Mouse (Mus musculus) hindlimb bud, embryonic 11.5 days (tissue): ENCODE measurements at regions not wholly inside any gene's neighbourhood (a gene's known extent, or its start where the extent isn't known, plus 50 kb on each side); places are given as distances from the start of the nearest gene placed in this dataset.
A peak's percentile ranks its signal among the peaks of the same experiment; 100 is the strongest.

Source experiments
- DNase-seq: peaks from one replicate; pipeline ENCODE4 v3.0.0-alpha.2; 2012; ENCODE audit warnings: low read depth, low spot score; ENCODE audit errors: extremely low spot score

DNA sequence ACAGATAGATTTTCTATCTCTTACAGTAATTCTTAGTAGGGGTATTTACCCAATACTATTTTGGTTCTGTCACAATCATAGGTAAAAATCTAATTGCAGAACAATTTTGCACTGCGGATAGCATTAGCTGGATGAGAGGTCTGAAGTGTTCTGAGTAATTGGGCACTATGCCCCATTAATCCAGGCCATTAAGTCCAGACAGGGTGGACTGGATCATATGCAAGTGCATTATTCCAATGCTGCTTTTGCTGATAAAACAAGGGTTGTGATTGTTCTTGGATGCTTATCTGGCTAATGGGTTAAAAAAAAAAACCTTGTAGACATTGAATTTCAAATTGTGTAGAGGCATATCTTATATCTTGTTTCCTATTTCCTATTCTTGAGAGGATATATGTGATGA lies 1732.6 kb upstream of the Gm6569 start:
- no peak for DNase-seq

DNA sequence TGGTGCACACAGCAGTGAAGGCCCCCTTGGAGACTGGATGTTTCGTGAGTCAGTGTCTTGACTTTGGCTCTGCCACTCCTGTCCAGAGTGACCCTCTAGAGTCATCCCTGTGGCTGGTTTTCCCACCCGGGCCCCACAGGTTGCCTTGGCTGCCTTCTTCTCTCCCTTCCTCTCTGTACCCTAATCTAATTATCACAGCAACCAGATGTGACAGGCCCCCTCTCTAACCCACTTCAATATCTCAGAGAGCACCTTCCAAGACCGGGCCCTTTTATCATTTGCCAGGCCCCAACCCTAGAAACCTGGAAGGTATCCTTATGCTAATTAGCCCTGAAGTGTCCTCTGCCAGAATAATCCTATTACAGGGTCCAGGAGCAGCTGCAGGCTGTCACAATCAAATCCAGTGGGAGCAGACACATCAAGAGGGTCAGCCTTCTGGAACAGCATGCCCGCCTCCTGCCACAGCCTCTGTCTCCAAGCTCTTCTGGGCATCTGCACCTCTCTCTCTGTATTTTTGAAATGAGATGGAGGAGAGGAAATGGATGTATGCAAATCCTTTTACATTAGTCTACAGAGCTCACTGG lies 1728.4 kb upstream of the Gm6569 start:
- DNase-seq: no peak

DNA sequence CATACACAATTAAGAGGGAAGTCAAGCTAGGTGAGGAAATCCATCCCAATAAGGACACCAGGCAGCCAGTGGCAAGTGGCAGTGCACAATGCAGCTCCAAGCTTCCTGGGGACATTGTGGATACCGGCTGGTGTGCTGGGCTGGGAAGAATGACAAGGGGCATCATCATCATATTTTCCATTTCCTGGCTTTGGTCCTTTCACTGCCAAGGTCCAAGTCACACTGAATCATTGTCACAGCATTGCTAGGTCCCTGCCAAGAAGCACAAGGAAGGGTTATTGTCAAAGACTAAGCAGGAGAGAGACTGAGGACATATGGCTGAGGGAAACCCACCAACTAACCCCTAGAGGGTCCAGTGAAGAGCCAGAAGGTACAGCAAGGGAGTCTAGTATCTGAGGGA lies 1723.8 kb upstream of the Gm6569 start:
- DNase-seq: no peak

DNA sequence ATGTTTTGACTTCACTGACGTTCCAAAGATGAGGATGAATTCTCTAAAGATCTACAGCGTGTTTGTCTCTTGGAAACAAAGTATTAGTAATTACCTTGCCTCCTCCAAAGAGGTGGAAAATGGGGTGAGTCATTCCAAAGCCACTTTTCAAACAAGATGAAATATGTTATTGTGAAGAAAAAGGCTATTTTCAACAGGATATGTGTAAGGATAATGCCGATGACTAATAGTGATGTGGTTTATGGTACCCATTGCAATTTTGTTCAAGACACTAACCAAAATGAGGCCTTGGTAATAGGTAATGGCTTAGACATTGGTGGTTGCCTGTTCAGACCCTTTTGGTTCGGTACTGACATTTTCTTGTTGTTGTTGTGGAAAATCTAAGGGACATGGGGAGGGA lies 1717.6 kb upstream of the Gm6569 start:
- DNase-seq: no peak

DNA sequence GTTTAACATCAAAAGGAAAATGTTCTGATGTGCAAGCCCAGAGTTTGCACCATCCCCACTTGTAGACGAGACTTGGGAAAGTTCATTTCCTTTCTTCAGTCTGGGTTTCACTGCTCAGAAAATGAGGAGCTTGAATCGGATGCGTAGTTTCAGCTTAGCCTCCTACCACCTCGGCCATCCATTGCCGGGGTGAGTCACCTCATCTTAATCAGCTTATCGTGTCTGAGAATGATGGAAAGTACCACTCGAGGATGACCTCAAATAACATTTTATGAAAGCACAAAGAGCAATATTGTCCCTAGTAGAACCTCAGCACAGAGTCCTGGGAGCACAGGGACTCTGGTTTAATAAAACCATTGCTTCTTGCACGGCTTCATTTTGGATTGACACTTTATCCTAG lies 1700.1 kb upstream of the Gm6569 start:
- no peak for DNase-seq

DNA sequence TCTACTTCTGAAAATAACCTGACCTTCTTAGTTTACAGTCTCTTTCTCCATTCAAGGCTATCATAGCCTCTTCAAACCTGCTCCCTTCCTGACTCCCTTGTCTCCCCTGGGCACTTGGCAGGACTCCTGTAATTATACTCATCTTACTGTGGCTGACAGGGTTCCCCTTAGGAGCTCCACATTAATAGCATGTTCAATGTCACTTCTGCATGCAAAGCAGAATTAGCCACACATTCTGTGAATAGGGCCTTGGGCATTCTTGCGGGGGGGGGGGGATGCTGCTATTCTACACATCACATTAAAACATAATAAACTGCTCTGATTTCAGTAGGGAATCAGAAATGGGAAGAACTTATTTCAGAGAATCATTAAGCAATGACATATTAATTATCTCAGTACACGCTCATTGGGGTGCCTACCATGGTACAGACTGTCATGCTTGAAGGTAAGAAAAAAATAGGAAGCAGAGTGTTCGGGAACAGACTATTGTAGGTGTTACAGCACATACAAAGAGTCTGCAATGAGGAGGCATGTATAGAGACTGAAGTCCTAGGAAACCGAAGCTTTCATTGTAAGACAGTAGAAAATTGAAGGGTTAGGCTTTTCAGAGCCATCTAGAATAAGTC lies 1698.3 kb upstream of the Gm6569 start:
- DNase-seq: no peak

DNA sequence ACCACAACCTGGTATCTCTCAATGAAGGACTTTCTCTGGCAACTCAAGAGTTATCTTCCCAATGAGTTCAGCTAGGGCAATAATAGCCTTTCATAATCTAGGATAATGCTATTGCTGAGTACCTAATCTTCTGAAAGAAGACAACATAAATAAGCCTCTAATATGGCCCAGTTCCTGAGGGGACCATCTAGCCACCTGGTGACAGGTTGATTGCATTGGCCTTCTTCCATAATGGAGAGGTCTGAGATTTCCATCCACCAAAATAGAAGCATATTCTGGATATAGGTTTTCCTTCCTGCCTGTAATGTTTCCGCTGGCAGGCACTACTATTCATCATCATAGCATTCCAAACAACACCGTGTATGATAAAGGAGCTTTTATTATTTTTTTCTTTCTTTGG lies 1694.2 kb upstream of the Gm6569 start:
- DNase-seq: no peak

DNA sequence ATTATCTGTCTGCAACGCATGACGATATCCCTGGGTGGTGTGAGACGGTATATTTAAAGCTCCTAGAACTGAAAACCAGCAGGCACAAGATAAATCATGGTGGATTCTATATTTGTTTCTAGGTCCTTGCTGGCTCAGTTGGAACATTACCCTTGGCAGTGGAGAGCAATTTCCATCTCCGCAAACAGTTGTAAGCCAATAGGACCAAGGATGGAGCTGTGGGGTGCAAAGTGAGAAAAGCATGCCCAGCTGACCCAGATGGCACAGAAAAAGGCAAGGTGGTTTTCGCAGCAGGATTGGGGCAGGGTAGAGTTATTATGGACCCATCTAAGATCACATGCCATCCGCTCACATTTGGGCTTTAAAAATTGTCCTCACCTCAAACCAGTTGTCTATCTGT lies 1683.8 kb upstream of the Gm6569 start:
- no peak for DNase-seq

DNA sequence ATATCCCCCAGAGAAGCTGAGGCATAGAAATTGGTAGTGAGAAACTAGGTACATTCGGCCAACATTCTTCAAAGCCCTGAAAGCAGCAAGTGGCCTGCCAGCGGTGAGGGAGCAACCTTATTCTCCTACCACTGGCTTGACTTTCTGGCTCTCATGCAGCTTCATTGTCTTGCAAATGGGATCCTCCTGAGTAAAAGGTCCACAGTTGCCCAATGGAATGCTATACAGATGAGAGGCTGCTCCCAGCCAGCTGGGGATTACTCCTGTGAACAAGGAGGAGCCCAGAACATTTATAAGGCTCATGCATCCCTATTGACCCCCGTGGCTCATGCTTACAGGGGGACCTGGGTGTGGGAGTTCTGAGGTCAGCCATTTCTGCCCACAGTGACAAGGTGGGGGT lies 1675.9 kb upstream of the Gm6569 start:
- no peak for DNase-seq

DNA sequence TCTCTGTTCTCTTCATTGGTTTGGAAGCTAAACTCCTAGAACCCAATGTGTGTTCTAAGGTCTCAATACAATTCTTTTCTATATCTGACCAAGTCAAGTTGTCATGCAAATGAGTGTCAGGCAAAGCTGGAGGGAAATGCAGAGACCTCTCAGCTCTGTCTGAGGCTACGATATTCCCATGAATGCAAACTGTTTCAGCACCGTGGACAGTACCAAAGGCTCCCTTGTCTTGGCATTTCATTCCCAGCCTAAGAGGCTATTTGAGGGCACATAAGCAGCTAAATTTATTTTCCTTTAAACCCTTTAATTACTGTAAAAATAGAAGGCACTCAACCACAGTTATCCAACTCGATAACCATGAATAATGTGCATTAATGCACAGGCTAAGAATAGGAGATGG lies 1633.5 kb upstream of the Gm6569 start:
- peak; percentile 31 for DNase-seq

DNA sequence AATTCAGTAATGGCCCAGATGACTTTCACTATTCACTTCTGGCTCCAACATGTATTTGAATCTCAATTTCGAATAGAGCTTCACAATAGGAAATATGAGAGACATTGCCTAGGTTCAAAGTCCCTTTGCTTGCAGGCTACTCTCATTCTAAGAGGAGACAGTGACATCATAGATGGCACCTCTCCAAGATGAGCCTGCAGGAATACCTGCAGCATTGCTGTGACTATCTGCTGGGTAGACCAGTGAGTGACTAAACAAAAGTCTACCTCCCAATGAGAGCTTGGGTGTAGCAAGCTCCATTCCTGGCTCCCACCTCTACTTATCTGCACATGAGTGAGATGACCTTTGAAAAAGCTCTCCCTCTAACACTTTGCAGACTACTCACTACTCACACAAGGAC lies 1632.6 kb upstream of the Gm6569 start:
- no peak for DNase-seq

DNA sequence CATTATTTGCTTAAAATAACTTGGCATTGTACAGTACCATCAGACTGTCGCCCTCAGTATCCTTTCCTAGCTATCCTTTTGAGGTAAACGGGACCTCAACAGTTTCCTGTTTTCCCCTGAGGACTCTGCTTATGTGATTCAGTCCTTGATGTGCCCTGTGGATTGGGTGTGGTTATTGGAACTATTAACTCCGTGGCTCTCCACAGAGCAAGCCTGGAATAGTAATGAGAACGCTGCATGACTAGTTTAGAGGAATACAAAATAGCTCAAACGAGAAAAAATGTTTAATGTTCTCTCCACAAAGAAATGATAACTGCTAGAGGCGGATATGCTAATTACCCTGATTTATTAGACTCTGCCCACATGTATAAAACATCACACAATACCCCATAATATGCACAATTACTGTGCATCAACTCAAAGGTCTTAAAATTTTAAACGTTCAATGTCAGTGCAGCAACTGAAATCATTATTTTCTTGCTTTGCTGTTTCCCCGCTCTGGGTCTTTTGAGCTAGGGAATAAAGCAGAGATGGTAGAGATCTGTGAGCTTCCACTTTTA lies 1629.0 kb upstream of the Gm6569 start:
- no peak for DNase-seq

DNA sequence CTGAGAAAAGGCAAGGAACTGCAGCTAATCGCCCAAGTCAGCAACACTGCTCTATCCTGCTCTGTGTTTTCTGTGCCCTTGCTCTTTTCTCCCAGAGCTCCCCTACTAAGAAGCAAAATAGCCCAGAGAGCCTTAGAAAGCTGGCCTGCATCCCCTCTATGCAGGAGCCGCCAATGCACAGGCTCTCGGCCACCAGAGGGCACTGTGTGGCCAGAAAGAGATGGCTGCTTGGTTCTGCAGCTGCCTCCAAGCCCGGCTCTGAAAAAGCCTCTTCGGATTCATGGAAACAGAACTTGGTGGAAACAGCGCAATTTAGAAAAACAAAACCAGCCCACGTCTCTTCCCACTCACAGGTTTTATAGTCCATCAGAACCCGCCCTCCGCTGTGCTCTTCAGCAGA lies 1628.4 kb upstream of the Gm6569 start:
- DNase-seq: peak; percentile 12

DNA sequence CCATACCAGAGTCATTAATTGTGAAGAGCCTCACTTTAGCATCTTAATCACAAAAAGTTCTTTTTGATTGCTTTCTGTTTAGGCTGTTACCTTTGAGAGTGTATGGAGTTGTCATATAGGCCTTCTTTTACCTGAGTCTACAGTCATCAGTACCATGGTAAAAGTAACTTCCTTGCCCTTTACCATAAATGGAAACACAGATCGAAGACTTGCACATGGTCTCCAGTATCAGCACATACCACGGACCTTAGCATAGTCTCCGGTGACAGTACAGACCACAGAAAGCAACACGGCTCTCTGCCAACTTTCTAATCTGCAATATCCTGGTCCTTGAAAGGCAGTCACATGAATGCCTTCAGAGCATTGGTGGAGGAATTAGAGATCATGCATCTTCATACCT lies 1626.8 kb upstream of the Gm6569 start:
- DNase-seq: no peak

DNA sequence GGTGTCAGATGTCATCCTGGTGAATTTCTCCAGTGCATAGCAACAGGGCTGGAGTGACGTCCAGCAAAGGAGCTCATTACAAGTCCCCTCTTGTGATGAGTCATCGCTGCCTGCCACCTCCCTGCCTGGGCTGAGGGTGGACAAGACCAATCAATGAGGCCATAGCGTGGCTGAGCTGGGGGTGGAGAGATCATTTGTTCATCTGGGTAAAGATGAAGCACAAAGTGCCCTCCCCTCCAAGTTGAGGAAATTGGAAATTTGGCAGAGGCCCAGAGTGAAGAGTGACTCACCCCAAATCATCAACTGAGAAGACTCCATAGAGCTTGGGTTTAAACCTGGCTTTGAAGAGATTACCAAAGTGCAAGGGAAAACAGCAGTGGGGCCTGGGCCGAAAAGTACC lies 1626.3 kb upstream of the Gm6569 start:
- DNase-seq: no peak

DNA sequence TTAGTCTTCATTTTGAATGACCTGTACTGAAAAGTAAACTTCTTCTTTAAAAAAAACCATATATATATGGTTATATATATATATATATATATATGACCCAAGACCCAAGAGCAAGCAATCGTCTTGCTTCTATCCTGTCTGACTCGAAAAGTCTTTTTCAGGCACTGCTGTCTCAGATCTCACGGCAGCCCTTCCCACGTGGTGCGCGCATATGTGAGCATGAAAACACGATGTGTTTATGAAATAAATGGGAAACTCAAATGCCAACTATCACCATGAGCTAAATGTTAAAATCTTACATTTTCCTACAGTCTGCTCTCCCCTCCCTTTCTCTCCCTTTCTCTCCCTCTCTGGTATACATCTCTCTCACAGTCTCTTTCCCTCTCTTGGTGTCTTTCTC lies 1625.4 kb upstream of the Gm6569 start:
- no peak for DNase-seq

DNA sequence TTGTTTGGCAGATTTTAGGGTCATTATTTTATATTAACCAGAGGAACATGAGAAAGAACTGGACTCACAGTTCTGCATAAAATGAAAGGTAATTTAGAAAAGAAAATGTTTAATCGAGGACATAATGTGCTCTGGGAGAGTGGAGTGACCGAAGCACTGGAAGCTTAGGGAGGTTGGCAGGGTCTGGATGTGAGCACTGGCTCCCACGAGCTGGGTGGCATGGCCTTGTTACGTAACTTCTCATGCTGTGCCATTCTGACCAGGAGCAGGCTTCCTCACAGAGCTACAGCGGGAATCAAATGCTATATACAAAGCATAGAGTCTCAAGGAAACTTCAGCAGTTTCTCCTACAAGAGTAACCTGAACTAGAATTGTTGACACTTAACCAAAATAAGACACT lies 1616.6 kb upstream of the Gm6569 start:
- no peak for DNase-seq

DNA sequence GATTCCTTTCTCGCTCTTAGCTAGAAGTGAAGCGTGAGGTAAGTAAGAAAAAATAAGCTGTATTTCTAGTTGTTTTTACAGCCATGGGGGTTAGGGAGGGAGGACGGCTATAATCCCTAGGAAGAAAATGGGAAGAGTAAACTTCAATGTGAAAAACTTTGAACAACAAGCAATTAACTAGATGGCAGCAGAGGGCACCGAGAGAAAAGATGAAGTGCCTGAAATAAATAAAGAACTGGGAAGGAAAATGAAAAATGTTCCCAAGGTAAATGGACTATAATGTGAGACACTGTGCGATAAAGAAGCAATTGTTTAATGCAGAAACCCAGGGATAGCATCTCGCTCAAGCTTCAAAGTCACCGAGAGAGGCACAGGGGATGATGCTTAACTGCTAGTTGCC lies 1614.4 kb upstream of the Gm6569 start:
- no peak for DNase-seq

DNA sequence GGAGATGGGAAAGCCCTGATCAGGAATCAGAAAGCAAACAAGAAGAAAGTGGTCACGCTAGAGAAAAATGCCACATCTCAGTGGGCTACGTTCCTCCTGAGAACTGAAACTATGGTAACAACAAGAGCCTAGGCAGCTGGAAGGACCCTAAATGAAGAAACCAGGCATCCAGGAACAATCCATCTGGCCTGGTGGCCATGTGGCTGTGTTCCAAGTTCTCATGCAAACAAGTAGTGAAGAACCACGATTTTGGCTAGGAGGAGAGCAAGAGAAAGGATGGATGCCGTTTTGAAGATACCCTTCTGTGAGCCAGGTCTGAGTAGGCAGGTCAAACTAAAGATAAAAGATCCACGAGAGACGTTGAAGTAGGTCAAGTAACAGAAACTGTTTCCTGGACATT lies 1613.6 kb upstream of the Gm6569 start:
- DNase-seq: no peak

DNA sequence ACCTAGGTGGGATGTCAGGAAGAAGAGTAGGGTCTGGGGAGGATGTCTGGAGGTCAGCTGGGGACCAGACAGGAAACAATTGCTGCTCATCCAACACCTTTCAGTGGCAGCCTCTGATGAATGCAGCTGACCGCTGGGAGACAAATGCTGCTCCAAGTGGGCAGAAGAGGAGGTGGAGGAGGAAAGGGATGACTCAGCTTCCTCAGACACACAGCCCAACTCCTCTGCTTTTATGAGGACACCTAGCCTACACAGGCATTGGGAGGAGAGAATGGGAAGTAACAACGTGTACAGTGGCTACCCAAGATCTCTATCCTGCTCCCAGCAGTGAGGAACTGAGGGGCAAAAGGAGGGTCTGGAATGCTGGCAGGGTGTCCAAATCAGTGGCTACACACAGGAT lies 1602.0 kb upstream of the Gm6569 start:
- no peak for DNase-seq

DNA sequence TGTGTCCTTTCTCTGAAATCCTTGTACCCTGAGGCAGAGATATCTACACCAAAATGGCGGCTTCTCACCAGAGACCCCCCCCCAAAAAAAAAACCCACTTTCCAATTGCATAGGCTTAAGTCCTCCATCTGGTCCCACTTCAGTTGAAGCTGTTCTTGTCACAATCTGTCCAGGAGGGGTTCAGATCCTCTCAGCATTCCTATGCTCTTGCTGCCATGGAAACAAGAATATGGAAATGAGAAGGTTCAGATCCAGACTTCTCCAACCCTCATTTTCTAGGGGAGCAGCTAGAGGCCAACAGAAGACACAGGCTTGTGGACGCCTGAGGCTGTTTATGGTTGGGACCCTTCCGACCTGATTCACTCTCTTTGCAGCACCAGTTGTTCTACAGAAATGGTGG lies 1569.7 kb upstream of the Gm6569 start:
- DNase-seq: no peak

DNA sequence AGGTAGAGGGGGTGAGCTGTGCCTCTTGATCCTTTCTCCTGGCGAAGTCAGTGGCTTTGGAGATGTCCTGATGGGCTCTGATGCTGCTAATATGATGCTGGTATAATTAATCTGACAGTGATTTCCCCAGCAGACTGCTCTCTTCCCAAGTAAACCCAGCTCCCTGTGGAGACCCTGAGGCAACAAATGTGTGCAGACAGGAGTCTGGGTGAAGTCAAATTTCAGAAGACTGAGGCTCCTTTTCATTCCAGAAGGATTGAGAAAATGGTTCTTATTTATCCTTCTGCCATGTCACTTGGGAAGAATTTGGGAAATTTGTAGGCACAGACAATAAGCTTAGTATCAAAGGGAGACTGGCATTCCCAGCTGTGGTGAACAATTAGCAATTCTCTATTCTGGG lies 1550.5 kb upstream of the Gm6569 start:
- DNase-seq: no peak

DNA sequence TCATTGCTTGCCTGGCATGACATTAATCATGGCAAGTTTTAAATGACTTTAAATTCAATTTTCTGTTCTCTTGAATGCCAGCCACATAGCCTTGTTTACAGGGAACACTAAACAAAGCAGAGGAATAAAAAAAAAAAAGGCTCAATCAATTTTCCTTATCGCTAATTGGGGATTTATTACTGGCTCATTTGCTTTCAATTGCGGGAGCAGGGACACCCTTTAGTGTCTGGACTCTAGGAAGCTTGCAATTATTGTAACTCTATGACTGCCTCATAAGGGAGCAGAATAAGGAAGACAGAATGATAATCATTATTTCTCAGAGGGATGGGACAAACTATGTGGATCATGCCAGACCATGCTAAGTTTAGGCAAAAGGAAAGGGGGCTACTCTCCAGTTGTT lies 1537.7 kb upstream of the Gm6569 start:
- no peak for DNase-seq
